Mouse (Mus musculus) myocyte (in vitro differentiated cells): ENCODE data around the gene Mylk.

ENCODE experiments used
- CEBPB ChIP-seq: IDR thresholded peaks from 2 replicates; pipeline ENCODE4 v1.6.1; 2011; ENCODE audit warnings: mild to moderate bottlenecking, moderate library complexity; ENCODE audit not compliant: poor library complexity, insufficient read depth, severe bottlenecking
- MAX ChIP-seq: IDR thresholded peaks from one replicate; pipeline ENCODE4 v1.6.1; 2011; ENCODE audit warnings: low read depth, mild to moderate bottlenecking, control low read depth
- MYOD1 ChIP-seq, 3 experiments: IDR thresholded peaks; one replicate each; pipeline ENCODE4 v1.6.1; 2011; ENCODE audit warnings: control low read depth in 2 of 3, low read depth in 2 of 3, mild to moderate bottlenecking in 2 of 3, moderate library complexity in 1 of 3; ENCODE audit not compliant: insufficient read length in 2 of 3, control insufficient read depth in 1 of 3
- MYOG ChIP-seq, 3 experiments: IDR thresholded peaks; one replicate each; pipeline ENCODE4 v1.6.1; 2011; ENCODE audit warnings: control low read depth in 2 of 3, low read depth in 2 of 3, mild to moderate bottlenecking in 2 of 3; ENCODE audit not compliant: insufficient read length in 2 of 3, control insufficient read depth in 1 of 3, insufficient read depth in 1 of 3
- POLR2A ChIP-seq: IDR thresholded peaks from one replicate; pipeline ENCODE4 v1.6.1; 2011; ENCODE audit warnings: low read depth, mild to moderate bottlenecking, control low read depth, moderate library complexity; ENCODE audit not compliant: insufficient read length
- POLR2AphosphoS2 ChIP-seq: IDR thresholded peaks from one replicate; pipeline ENCODE4 v1.6.1; 2011; ENCODE audit warnings: low read depth, control low read depth; ENCODE audit not compliant: insufficient read length
- TCF3 ChIP-seq: IDR thresholded peaks from one replicate; pipeline ENCODE4 v1.6.1; 2011; ENCODE audit warnings: low read depth, control low read depth; ENCODE audit not compliant: insufficient read length
- USF1 ChIP-seq: IDR thresholded peaks from one replicate; pipeline ENCODE4 v1.6.1; 2011; ENCODE audit warnings: low read depth, mild to moderate bottlenecking, control low read depth, moderate library complexity

DNA sequence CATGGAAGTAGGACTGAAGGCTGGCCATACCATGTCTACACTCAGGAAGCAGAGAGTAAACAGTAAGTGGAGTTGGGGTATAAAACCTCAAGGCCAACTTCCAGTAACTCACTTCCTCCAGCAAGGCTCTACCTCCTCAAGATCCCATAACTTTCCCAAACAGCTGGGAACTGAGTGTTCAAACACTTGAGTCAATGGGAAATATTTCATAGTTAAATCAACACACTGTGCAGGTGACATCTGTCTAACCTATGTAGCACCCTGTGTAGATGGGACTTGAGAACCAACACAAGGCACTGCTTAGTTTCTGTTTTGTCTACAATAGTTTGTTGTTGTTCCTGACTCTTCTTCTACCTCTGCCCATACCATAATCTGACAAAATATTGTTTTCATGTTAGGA, 263.4 kb downstream of the Mylk start:
- no peak for TF ChIP-seq USF1
- no peak for TF ChIP-seq POLR2A
- no peak for TF ChIP-seq TCF3
- TF ChIP-seq MYOG (IDR thresholded peaks at IDR 0.05; ENCODE audit: control insufficient read depth in 1 of 3, insufficient read depth in 1 of 3, insufficient read length in 2 of 3, low read depth in 2 of 3): no peak
- no peak for TF ChIP-seq POLR2AphosphoS2
- TF ChIP-seq CEBPB: no peak
- no peak for TF ChIP-seq MYOD1 (IDR thresholded peaks at IDR 0.05; ENCODE audit: control insufficient read depth in 1 of 3, insufficient read length in 2 of 3, low read depth in 2 of 3)
- TF ChIP-seq MAX: no peak
